Mouse (Mus musculus): Measurements from ENCODE around the gene Xpc. TPM values are rescaled to one million over a fixed set of nuclear protein-coding genes. Genes with fewer than 3 reads are reported as not detected.
"Not testable (repeated sequence)": the region's sequence is repeated elsewhere in the genome, so short reads cannot be mapped to it uniquely, and the experiment has no call there.

The Xpc gene
- polyA plus RNA-seq, 1 experiment from 2014 or later: 10.6 TPM

GRCm38 (mm10) chr6:91472868-91473804 is 42.6 kb downstream of the Xpc start, which contains the start of the genes Chchd4 and Tmem43:
Gene Chchd4 (minus strand): TSS chr6:91473546.
Gene Tmem43 (plus strand): TSS chr6:91473703.
- under 1% methylated on average over 74 of the region's 74 CpGs for WGBS (ENCODE audit: insufficient replicate concordance)
- Histone ChIP-seq H3K9me3 (replicated peaks; ENCODE audit: control insufficient read depth, low read length) (no peaks in the 10 kb centered on the region), H3K27me3 (ENCODE audit: control insufficient read depth, insufficient read depth, low read length) (no peaks in the 10 kb centered on the region), H3K4me2 (peak within 1 kb of the TSS; percentile 86), H3K9ac (ENCODE audit: low read depth, low read length) (peak within 1 kb of the TSS; percentile 88), H3K36me3 (ENCODE audit: control insufficient read depth, insufficient read depth, low read length) (0 out of 2 replicates have a peak, but pooled peaks cover 2% of the 10 kb centered on the region), H3K4me1 (ENCODE audit: control insufficient read depth, insufficient read depth, low read length) (peaks cover 16% of the 10 kb centered on the region), H3K4me3 (ENCODE audit: low read depth, low read length) (peak within 1 kb of the TSS; percentile 80), H3K27ac (ENCODE audit: low read depth, low read length) (peak within 1 kb of the TSS; percentile 91)
- ATAC-seq (replicated peaks; ENCODE audit: insufficient number of reproducible peaks, low FRiP score, low TSS enrichment): peak; percentile 97

DNA sequence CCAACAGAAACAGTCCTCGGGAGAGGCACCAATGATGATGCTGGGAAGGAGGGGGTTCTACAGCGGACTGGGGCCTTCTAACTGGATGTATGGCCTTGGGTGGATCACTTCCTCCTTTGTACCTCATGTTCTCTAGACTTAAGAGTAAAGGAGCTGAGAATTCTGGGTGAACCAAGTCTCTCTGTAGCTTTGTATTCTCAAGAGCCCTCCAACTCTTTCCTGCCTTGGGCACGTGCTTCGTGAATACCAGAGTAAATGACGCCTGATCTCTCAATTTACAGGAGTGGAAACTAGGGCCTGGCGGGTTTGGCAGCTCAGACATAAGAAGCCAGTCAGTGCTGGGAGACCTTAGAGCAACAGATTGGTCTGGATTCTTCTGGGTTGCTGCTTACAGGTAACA is 43.4 kb downstream of the Xpc start:
- Histone ChIP-seq H3K4me3 (ENCODE audit: low read depth, low read length) (peak overlapping the region; percentile 80), H3K9ac (ENCODE audit: low read depth, low read length) (peak overlapping the region; percentile 88), H3K27ac (ENCODE audit: low read depth, low read length) (no peak overlapping the region), H3K9me3 (replicated peaks; ENCODE audit: control insufficient read depth, low read length) (no peaks in the 10 kb centered on the region), H3K4me2 (peak overlapping the region; percentile 83), H3K36me3 (ENCODE audit: control insufficient read depth, insufficient read depth, low read length) (peaks cover 4% of the 10 kb centered on the region), H3K27me3 (ENCODE audit: control insufficient read depth, insufficient read depth, low read length) (no peaks in the 10 kb centered on the region), H3K4me1 (ENCODE audit: control insufficient read depth, insufficient read depth, low read length) (peaks cover 16% of the 10 kb centered on the region)
- 30% methylated on average over 6 of the region's 6 CpGs for WGBS (ENCODE audit: insufficient replicate concordance)
- no peak for ATAC-seq (replicated peaks; ENCODE audit: insufficient number of reproducible peaks, low FRiP score, low TSS enrichment)

- ATAC-seq (replicated peaks; ENCODE audit: insufficient number of reproducible peaks, low FRiP score, low TSS enrichment); H3K9ac ChIP-seq (ENCODE audit: low read depth, low read length); H3K27ac ChIP-seq (ENCODE audit: low read depth, low read length); H3K36me3 ChIP-seq (ENCODE audit: control insufficient read depth, insufficient read depth, low read length); H3K4me3 ChIP-seq (ENCODE audit: low read depth, low read length); H3K27me3 ChIP-seq (ENCODE audit: control insufficient read depth, insufficient read depth, low read length); H3K9me3 ChIP-seq (replicated peaks; ENCODE audit: control insufficient read depth, low read length); H3K4me2 ChIP-seq: not testable (repeated sequence)
- H3K4me1 ChIP-seq (ENCODE audit: control insufficient read depth, insufficient read depth, low read length): peaks cover 16% of the 10 kb centered on the region
- WGBS (ENCODE audit: insufficient replicate concordance): 87% methylated on average over 3 of the region's 3 CpGs
Measured at GRCm38 (mm10) chr6:91471427-91471826, 44.3 kb downstream of the Xpc start.

DNA sequence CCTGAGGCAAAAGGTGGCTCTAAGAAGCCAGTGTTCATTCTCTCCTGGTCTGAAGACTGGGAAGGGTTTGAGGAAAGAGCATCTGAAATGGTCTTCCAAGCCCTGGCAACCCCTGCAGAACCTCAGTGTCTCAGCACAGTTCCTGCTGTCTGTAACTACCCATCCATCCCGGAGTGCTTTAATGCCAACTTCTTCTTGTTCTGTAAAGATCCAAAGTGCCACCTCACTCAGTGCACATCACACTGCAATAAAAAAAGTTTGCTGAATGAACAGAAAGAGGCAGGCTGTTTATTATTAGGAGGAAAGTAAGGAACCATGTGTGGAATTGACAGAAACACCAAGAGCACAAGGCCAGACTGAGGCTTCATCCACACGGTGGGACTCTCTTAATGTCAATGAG is 45.0 kb downstream of the Xpc start:
- no peak for ATAC-seq (replicated peaks; ENCODE audit: insufficient number of reproducible peaks, low FRiP score, low TSS enrichment)
- Histone ChIP-seq H3K27ac (ENCODE audit: low read depth, low read length) (no peak overlapping the region), H3K4me3 (ENCODE audit: low read depth, low read length) (no peak overlapping the region), H3K4me2 (no peak overlapping the region), H3K9me3 (replicated peaks; ENCODE audit: control insufficient read depth, low read length) (no peaks in the 10 kb centered on the region), H3K9ac (ENCODE audit: low read depth, low read length) (no peak overlapping the region), H3K36me3 (ENCODE audit: control insufficient read depth, insufficient read depth, low read length) (peaks cover 10% of the 10 kb centered on the region), H3K27me3 (ENCODE audit: control insufficient read depth, insufficient read depth, low read length) (no peaks in the 10 kb centered on the region), H3K4me1 (ENCODE audit: control insufficient read depth, insufficient read depth, low read length) (peaks cover 16% of the 10 kb centered on the region)
- WGBS (ENCODE audit: insufficient replicate concordance): 88% methylated on average over 2 of the region's 2 CpGs

- H3K4me2 ChIP-seq: no peak overlapping the region
- no peak overlapping the region for H3K4me3 ChIP-seq (ENCODE audit: low read depth, low read length)
- 80% methylated on average over 1 of the region's 1 CpGs for WGBS (ENCODE audit: insufficient replicate concordance)
- no peaks in the 10 kb centered on the region for H3K9me3 ChIP-seq (replicated peaks; ENCODE audit: control insufficient read depth, low read length)
- ATAC-seq (replicated peaks; ENCODE audit: insufficient number of reproducible peaks, low FRiP score, low TSS enrichment): no peak
- H3K9ac ChIP-seq (ENCODE audit: low read depth, low read length): no peak overlapping the region
- no peaks in the 10 kb centered on the region for H3K27me3 ChIP-seq (ENCODE audit: control insufficient read depth, insufficient read depth, low read length)
- no peak overlapping the region for H3K27ac ChIP-seq (ENCODE audit: low read depth, low read length)
- peaks cover 5% of the 10 kb centered on the region; the same call in 1 of the 2 replicates for H3K4me1 ChIP-seq (ENCODE audit: control insufficient read depth, insufficient read depth, low read length)
- H3K36me3 ChIP-seq (ENCODE audit: control insufficient read depth, insufficient read depth, low read length): peaks cover 24% of the 10 kb centered on the region
Measured at GRCm38 (mm10) chr6:91467106-91467505, 48.6 kb downstream of the Xpc start.

DNA sequence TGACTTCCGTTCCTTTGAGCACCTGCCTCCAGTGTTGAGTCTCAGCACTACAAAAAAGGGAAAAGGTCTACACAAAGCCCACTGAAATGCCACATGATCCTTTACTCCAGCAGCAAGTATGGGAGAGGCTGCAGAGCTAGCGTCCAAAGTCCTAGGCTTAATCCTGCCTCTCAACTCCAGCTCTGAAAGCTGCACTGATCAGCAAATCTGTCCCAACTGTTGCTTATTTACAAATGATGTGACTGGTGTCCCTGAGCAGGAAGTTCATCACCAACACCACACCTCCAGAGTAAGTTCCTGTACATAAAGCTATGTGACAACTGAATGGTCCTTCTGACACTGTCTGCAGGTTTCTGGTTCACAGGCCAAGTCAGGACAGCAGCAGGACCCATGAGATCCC is 49.9 kb downstream of the Xpc start:
- H3K27ac ChIP-seq (ENCODE audit: low read depth, low read length): no peak overlapping the region
- WGBS (ENCODE audit: insufficient replicate concordance): 75% methylated on average over 2 of the region's 2 CpGs
- ATAC-seq (replicated peaks; ENCODE audit: insufficient number of reproducible peaks, low FRiP score, low TSS enrichment): no peak
- H3K36me3 ChIP-seq (ENCODE audit: control insufficient read depth, insufficient read depth, low read length): peaks cover 24% of the 10 kb centered on the region
- H3K4me1 ChIP-seq (ENCODE audit: control insufficient read depth, insufficient read depth, low read length): no peaks in the 10 kb centered on the region
- H3K4me3 ChIP-seq (ENCODE audit: low read depth, low read length): no peak overlapping the region
- H3K4me2 ChIP-seq: no peak overlapping the region
- H3K9me3 ChIP-seq (replicated peaks; ENCODE audit: control insufficient read depth, low read length): no peaks in the 10 kb centered on the region
- H3K27me3 ChIP-seq (ENCODE audit: control insufficient read depth, insufficient read depth, low read length): no peaks in the 10 kb centered on the region
- H3K9ac ChIP-seq (ENCODE audit: low read depth, low read length): no peak overlapping the region

GRCm38 (mm10) chr6:91459471-91459870 is 56.2 kb downstream of the Xpc start:
- no peaks in the 10 kb centered on the region for H3K9me3 ChIP-seq (replicated peaks; ENCODE audit: control insufficient read depth, low read length)
- no peak for ATAC-seq (replicated peaks; ENCODE audit: insufficient number of reproducible peaks, low FRiP score, low TSS enrichment)
- H3K4me1 ChIP-seq (ENCODE audit: control insufficient read depth, insufficient read depth, low read length): no peaks in the 10 kb centered on the region
- 75% methylated on average over 1 of the region's 1 CpGs for WGBS (ENCODE audit: insufficient replicate concordance)
- H3K9ac ChIP-seq (ENCODE audit: low read depth, low read length): no peak overlapping the region
- H3K36me3 ChIP-seq (ENCODE audit: control insufficient read depth, insufficient read depth, low read length): 0 out of 2 replicates have a peak, but pooled peaks cover 7% of the 10 kb centered on the region
- no peak overlapping the region for H3K27ac ChIP-seq (ENCODE audit: low read depth, low read length)
- H3K27me3 ChIP-seq (ENCODE audit: control insufficient read depth, insufficient read depth, low read length): no peaks in the 10 kb centered on the region
- no peak overlapping the region for H3K4me2 ChIP-seq
- no peak overlapping the region for H3K4me3 ChIP-seq (ENCODE audit: low read depth, low read length)

- Histone ChIP-seq H3K9ac (ENCODE audit: low read depth, low read length) (no peak overlapping the region), H3K4me1 (ENCODE audit: control insufficient read depth, insufficient read depth, low read length) (no peaks in the 10 kb centered on the region), H3K4me3 (ENCODE audit: low read depth, low read length) (no peak overlapping the region), H3K27ac (ENCODE audit: low read depth, low read length) (no peak overlapping the region), H3K4me2 (no peak overlapping the region), H3K27me3 (ENCODE audit: control insufficient read depth, insufficient read depth, low read length) (no peaks in the 10 kb centered on the region; the same call in 1 of the 2 replicates), H3K9me3 (replicated peaks; ENCODE audit: control insufficient read depth, low read length) (no peaks in the 10 kb centered on the region), H3K36me3 (ENCODE audit: control insufficient read depth, insufficient read depth, low read length) (no peaks in the 10 kb centered on the region)
- no peak for ATAC-seq (replicated peaks; ENCODE audit: insufficient number of reproducible peaks, low FRiP score, low TSS enrichment)
- 24% methylated on average over 5 of the region's 5 CpGs for WGBS (ENCODE audit: insufficient replicate concordance)
Measured at GRCm38 (mm10) chr6:91454546-91454945, 61.1 kb downstream of the Xpc start.
